Mouse (Mus musculus) embryonic facial prominence, embryonic 12.5 days (tissue): ENCODE measurements around the gene Cxcr1. TPM values are rescaled to one million over a fixed set of nuclear protein-coding genes. Genes with fewer than 3 reads are reported as not detected.
A peak's percentile ranks its signal among the peaks of the same experiment; 100 is the strongest.

Experiments used
- ATAC-seq: fragments of 200-750 bp; cut with Nextera tagmentation; 2 replicates; pipeline ENCODE4 v1.8.0; 2017; ENCODE audit not compliant: insufficient number of reproducible peaks, insufficient read depth, low FRiP score, low TSS enrichment
- H3K27ac ChIP-seq: fragments of 300-500 bp; sonication (generic); 2 replicates; pipeline ENCODE4 v1.5.1; 2016; ENCODE audit warnings: mild to moderate bottlenecking
- H3K27me3 ChIP-seq: fragments of 300-500 bp; sonication (generic); 2 replicates; pipeline ENCODE4 v1.6.1; 2016; ENCODE audit warnings: mild to moderate bottlenecking, moderate library complexity
- H3K36me3 ChIP-seq: fragments of 300-500 bp; sonication (generic); 2 replicates; pipeline ENCODE4 v1.6.1; 2016; ENCODE audit warnings: mild to moderate bottlenecking
- H3K4me1 ChIP-seq: fragments of 300-500 bp; sonication (generic); 2 replicates; pipeline ENCODE4 v1.6.1; 2016
- H3K4me2 ChIP-seq: fragments of 300-500 bp; sonication (generic); replicated peaks from 2 replicates; pipeline ENCODE4 v1.6.1; 2016; ENCODE audit warnings: mild to moderate bottlenecking, moderate library complexity
- H3K4me3 ChIP-seq: fragments of 300-500 bp; sonication (generic); 2 replicates; pipeline ENCODE4 v1.5.1; 2016; ENCODE audit warnings: mild to moderate bottlenecking
- H3K9ac ChIP-seq: fragments of 300-500 bp; sonication (generic); 2 replicates; pipeline ENCODE4 v1.6.1; 2016; ENCODE audit warnings: mild to moderate bottlenecking, moderate library complexity
- H3K9me3 ChIP-seq: fragments of 300-500 bp; sonication (generic); 2 replicates; pipeline ENCODE4 v1.6.1; 2016; ENCODE audit warnings: mild to moderate bottlenecking, moderate library complexity
- WGBS: fragments of 180-500 bp; shearing (Covaris S2); methylation state at CpG from one replicate; pipeline ENCODE4 v1.1.7; 2016; 5-methylcytosine and 5-hydroxymethylcytosine counted together
- polyA plus RNA-seq: library from polyadenylated mRNA; unstranded; fragments of >200 nt; fragmentation: Nextera tagmentation; extraction: Ambion mirVana; gene quantifications from 2 replicates; pipeline ENCODE4 v1.2.1, GENCODE M21; 2016

The Cxcr1 gene
- polyA plus RNA-seq, 1 experiment from 2014 or later: not detected

GRCm38 (mm10) chr1:74219922-74220321 lies 25.5 kb upstream of the Cxcr1 start:
- Histone ChIP-seq H3K9ac (no peak overlapping the region), H3K9me3 (no peaks in the 10 kb centered on the region), H3K27ac (no peak overlapping the region), H3K4me3 (no peak overlapping the region), H3K36me3 (no peaks in the 10 kb centered on the region), H3K4me1 (no peaks in the 10 kb centered on the region), H3K27me3 (no peaks in the 10 kb centered on the region), H3K4me2 (no peak overlapping the region)
- ATAC-seq: no peak
- 88% methylated on average over 7 of the region's 7 CpGs for WGBS

GRCm38 (mm10) chr1:74208941-74209340 lies 14.5 kb upstream of the Cxcr1 start:
- Histone ChIP-seq H3K4me2 (no peak overlapping the region), H3K4me3 (no peak overlapping the region), H3K4me1 (no peaks in the 10 kb centered on the region), H3K27ac (no peak overlapping the region), H3K9me3 (no peaks in the 10 kb centered on the region), H3K9ac (no peak overlapping the region), H3K27me3 (no peaks in the 10 kb centered on the region), H3K36me3 (no peaks in the 10 kb centered on the region)
- WGBS: 89% methylated on average over 8 of the region's 8 CpGs
- ATAC-seq: no peak

- Histone ChIP-seq H3K36me3 (no peaks in the 10 kb centered on the region), H3K9ac (no peak overlapping the region), H3K4me2 (no peak overlapping the region), H3K27me3 (no peaks in the 10 kb centered on the region), H3K27ac (0 out of 2 replicates have a peak overlapping the region, but pooled peaks have one; percentile 11), H3K4me1 (no peaks in the 10 kb centered on the region), H3K4me3 (no peak overlapping the region), H3K9me3 (no peaks in the 10 kb centered on the region)
- no peak for ATAC-seq
- 59% methylated on average over 9 of the region's 9 CpGs for WGBS
Observed at GRCm38 (mm10) chr1:74207906-74208305, 13.5 kb upstream of the Cxcr1 start.

- Histone ChIP-seq H3K4me3 (no peak overlapping the region), H3K4me2 (no peak overlapping the region), H3K9ac (no peak overlapping the region), H3K27me3 (no peaks in the 10 kb centered on the region), H3K9me3 (no peaks in the 10 kb centered on the region), H3K4me1 (no peaks in the 10 kb centered on the region), H3K27ac (no peak overlapping the region), H3K36me3 (no peaks in the 10 kb centered on the region)
- ATAC-seq: no peak
- WGBS: 80% methylated on average over 8 of the region's 8 CpGs
Observed at GRCm38 (mm10) chr1:74206642-74207041, 12.2 kb upstream of the Cxcr1 start.

- no peak overlapping the region for H3K27ac ChIP-seq
- no peak overlapping the region for H3K9ac ChIP-seq
- no peak overlapping the region for H3K4me2 ChIP-seq
- H3K36me3 ChIP-seq: no peaks in the 10 kb centered on the region
- WGBS: 65% methylated on average over 7 of the region's 7 CpGs
- no peak for ATAC-seq
- no peak overlapping the region for H3K4me3 ChIP-seq
- H3K9me3 ChIP-seq: no peaks in the 10 kb centered on the region
- H3K27me3 ChIP-seq: no peaks in the 10 kb centered on the region
- H3K4me1 ChIP-seq: peaks cover 3% of the 10 kb centered on the region; the same call in 1 of the 2 replicates
Observed at GRCm38 (mm10) chr1:74205881-74206280, 11.4 kb upstream of the Cxcr1 start.

GRCm38 (mm10) chr1:74203457-74203856 lies 9.0 kb upstream of the Cxcr1 start:
- ATAC-seq: no peak
- peaks cover 7% of the 10 kb centered on the region; the same call in 1 of the 2 replicates for H3K4me1 ChIP-seq
- H3K27ac ChIP-seq: no peak overlapping the region
- H3K9ac ChIP-seq: no peak overlapping the region
- H3K36me3 ChIP-seq: no peaks in the 10 kb centered on the region
- H3K4me3 ChIP-seq: no peak overlapping the region
- 75% methylated on average over 5 of the region's 5 CpGs for WGBS
- H3K9me3 ChIP-seq: no peaks in the 10 kb centered on the region
- H3K4me2 ChIP-seq: no peak overlapping the region
- H3K27me3 ChIP-seq: no peaks in the 10 kb centered on the region

- no peaks in the 10 kb centered on the region for H3K36me3 ChIP-seq
- peaks cover 7% of the 10 kb centered on the region; the same call in 1 of the 2 replicates for H3K4me1 ChIP-seq
- WGBS: 66% methylated on average over 7 of the region's 7 CpGs
- no peak for ATAC-seq
- H3K27ac ChIP-seq: no peak overlapping the region
- no peak overlapping the region for H3K4me3 ChIP-seq
- H3K9me3 ChIP-seq: no peaks in the 10 kb centered on the region
- no peak overlapping the region for H3K9ac ChIP-seq
- H3K4me2 ChIP-seq: no peak overlapping the region
- H3K27me3 ChIP-seq: no peaks in the 10 kb centered on the region
Observed at GRCm38 (mm10) chr1:74201048-74201844, 6.8 kb upstream of the Cxcr1 start.

GRCm38 (mm10) chr1:74199046-74199445 lies 4.6 kb upstream of the Cxcr1 start:
- Histone ChIP-seq H3K4me1 (peaks cover 7% of the 10 kb centered on the region; the same call in 1 of the 2 replicates), H3K27me3 (no peaks in the 10 kb centered on the region), H3K36me3 (no peaks in the 10 kb centered on the region), H3K4me3 (no peak overlapping the region), H3K4me2 (no peak overlapping the region), H3K9ac (no peak overlapping the region), H3K9me3 (no peaks in the 10 kb centered on the region), H3K27ac (no peak overlapping the region)
- no peak for ATAC-seq
- WGBS: 76% methylated on average over 8 of the region's 8 CpGs

GRCm38 (mm10) chr1:74197726-74198470 lies 3.5 kb upstream of the Cxcr1 start:
- Histone ChIP-seq H3K4me3 (no peak overlapping the region), H3K27me3 (no peaks in the 10 kb centered on the region), H3K9me3 (no peaks in the 10 kb centered on the region), H3K4me2 (no peak overlapping the region), H3K4me1 (peaks cover 7% of the 10 kb centered on the region; the same call in 1 of the 2 replicates), H3K27ac (no peak overlapping the region), H3K36me3 (no peaks in the 10 kb centered on the region), H3K9ac (no peak overlapping the region)
- no peak for ATAC-seq
- WGBS: 79% methylated on average over 12 of the region's 12 CpGs

GRCm38 (mm10) chr1:74196621-74197419 lies 2.4 kb upstream of the Cxcr1 start:
- ATAC-seq: no peak
- WGBS: 76% methylated on average over 17 of the region's 17 CpGs
- no peaks in the 10 kb centered on the region for H3K9me3 ChIP-seq
- H3K36me3 ChIP-seq: no peaks in the 10 kb centered on the region
- H3K9ac ChIP-seq: no peak overlapping the region
- H3K4me1 ChIP-seq: peaks cover 7% of the 10 kb centered on the region; the same call in 1 of the 2 replicates
- H3K4me3 ChIP-seq: no peak overlapping the region
- H3K4me2 ChIP-seq: no peak overlapping the region
- H3K27me3 ChIP-seq: no peaks in the 10 kb centered on the region
- no peak overlapping the region for H3K27ac ChIP-seq

GRCm38 (mm10) chr1:74195961-74196360 lies 1.5 kb upstream of the Cxcr1 start:
- WGBS: 43% methylated on average over 7 of the region's 7 CpGs
- Histone ChIP-seq H3K27me3 (no peaks in the 10 kb centered on the region), H3K9me3 (no peaks in the 10 kb centered on the region), H3K27ac (no peak overlapping the region), H3K36me3 (no peaks in the 10 kb centered on the region), H3K9ac (no peak overlapping the region), H3K4me1 (peaks cover 4% of the 10 kb centered on the region; the same call in 1 of the 2 replicates), H3K4me3 (no peak overlapping the region), H3K4me2 (no peak overlapping the region)
- no peak for ATAC-seq
